Mouse (Mus musculus): ENCODE measurements around the gene A4galt. TPM values are rescaled to one million over a fixed set of nuclear protein-coding genes. Genes with fewer than 3 reads are reported as not detected.

A4galt gene
- polyA plus RNA-seq (2015; fragmentation: Illumina TruSeq; extraction: RNeasy Lipid Tissue Mini Kit (QIAGEN cat#74804); ENCODE audit: low read depth, low replicate concordance): 2.5 TPM

GRCm38 (mm10) chr15:83251176-83252004 is at the start of gene A4galt:
Gene A4galt, minus strand, starts transcription at chr15:83251774.

Other genes starting within 250 kb of the A4galt start
- 2.4 TPM for gene Nfam1, start 218.5 kb downstream of the A4galt start, polyA plus RNA-seq (2015; fragmentation: Illumina TruSeq; extraction: RNeasy Lipid Tissue Mini Kit (QIAGEN cat#74804); ENCODE audit: low read depth, low replicate concordance)
- 12.6 TPM for gene Serhl, start 162.3 kb downstream of the A4galt start, polyA plus RNA-seq (2015; fragmentation: Illumina TruSeq; extraction: RNeasy Lipid Tissue Mini Kit (QIAGEN cat#74804); ENCODE audit: low read depth, low replicate concordance)
- gene Rrp7a, start 129.0 kb downstream of the A4galt start, polyA plus RNA-seq (2015; fragmentation: Illumina TruSeq; extraction: RNeasy Lipid Tissue Mini Kit (QIAGEN cat#74804); ENCODE audit: low read depth, low replicate concordance): 106 TPM
- 49.8 TPM for gene Poldip3, start 102.4 kb downstream of the A4galt start, polyA plus RNA-seq (2015; fragmentation: Illumina TruSeq; extraction: RNeasy Lipid Tissue Mini Kit (QIAGEN cat#74804); ENCODE audit: low read depth, low replicate concordance)
- gene Cyb5r3, start 79.2 kb downstream of the A4galt start, polyA plus RNA-seq (2015; fragmentation: Illumina TruSeq; extraction: RNeasy Lipid Tissue Mini Kit (QIAGEN cat#74804); ENCODE audit: low read depth, low replicate concordance): 57.7 TPM
- gene Arfgap3, start 98.5 kb upstream of the A4galt start, polyA plus RNA-seq (2015; fragmentation: Illumina TruSeq; extraction: RNeasy Lipid Tissue Mini Kit (QIAGEN cat#74804); ENCODE audit: low read depth, low replicate concordance): 15.7 TPM
- 88.3 TPM for gene Pacsin2, start 212.8 kb upstream of the A4galt start, polyA plus RNA-seq (2015; fragmentation: Illumina TruSeq; extraction: RNeasy Lipid Tissue Mini Kit (QIAGEN cat#74804); ENCODE audit: low read depth, low replicate concordance)

Data from brain, adult 10 weeks (tissue).